Mouse (Mus musculus): ENCODE measurements at regions not wholly inside any gene's neighbourhood (a gene's known extent, or its start where the extent isn't known, plus 50 kb on each side); places are given as distances from the start of the nearest gene placed in this dataset.

DNA sequence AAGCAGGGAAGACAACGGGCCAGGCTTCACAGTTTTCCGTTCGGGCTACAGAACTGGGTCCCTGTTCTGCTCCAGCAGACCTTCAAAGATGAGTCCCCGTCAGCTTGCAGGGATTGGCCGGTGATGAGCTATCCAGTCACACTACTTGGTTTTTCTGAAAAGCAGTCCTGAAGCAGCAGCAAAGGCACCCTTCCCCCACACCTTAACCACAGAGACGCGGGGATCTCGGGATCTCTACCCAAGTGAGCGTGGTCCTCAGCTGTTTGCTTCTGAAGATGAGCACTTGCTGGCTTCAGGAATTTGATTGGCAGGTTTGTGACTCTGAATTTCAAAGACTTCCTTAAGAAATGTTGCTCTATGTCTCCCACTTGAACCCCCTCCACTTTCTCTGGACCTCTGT, 186.6 kb upstream of the Arglu1 start:
- TF ChIP-seq CTCF (conservative IDR thresholded peaks at IDR 0.05; ENCODE audit: insufficient read depth, insufficient read length, low read depth, low read length) (no peak), POLR2A (IDR thresholded peaks at IDR 0.05; ENCODE audit: low read depth, low read length) (no peak)

All from kidney, adult 2 months (tissue).